Mouse (Mus musculus): ENCODE results near the gene Olfr19.

- TF ChIP-seq GATA1 (IDR thresholded peaks at IDR 0.05; ENCODE audit: borderline replicate concordance, low read length) (no peak), FLI1 (IDR thresholded peaks at IDR 0.05; ENCODE audit: low read length) (no peak)
Measured at GRCm38 (mm10) chr16:16664994-16665393, 11.2 kb downstream of the Olfr19 start.
